Comparison of ENCODE assay signal across 28 mouse cellular contexts in the genomic region with DNA sequence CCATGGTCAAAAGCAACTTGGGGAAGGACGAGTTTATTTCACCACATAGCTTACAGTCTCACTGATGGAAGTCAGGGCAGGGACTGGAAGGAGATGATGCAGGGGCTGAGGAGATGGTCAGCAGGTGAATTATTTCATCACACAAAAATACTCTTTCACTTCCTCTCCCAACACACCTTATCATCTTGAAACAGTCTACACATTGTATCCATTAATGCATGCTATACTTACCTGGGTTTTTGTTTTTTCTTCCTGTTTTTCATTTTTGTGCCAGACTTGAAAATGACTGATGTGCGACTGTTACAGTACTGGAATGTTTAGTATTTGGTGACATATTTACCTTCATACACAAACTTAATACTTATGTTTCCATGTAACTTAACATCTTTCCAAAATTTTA. TPM values are rescaled to one million over a fixed set of nuclear protein-coding genes. Genes with fewer than 3 reads are reported as not detected.
"Had no signal": no experiment of that assay in that cellular context is flagged by ENCODE, and none has a peak within 500 bp of the region (broad histone marks: within the 10 kb centered on the region; RNA-seq: fewer than 3 reads in every experiment).

No protein-coding gene starts in this region.

- H3K9ac ChIP-seq: embryonic facial prominence, embryonic 12.5 days; embryonic facial prominence, embryonic 13.5 days; embryonic facial prominence, embryonic 15.5 days; forebrain, embryonic 12.5 days; forebrain, embryonic 13.5 days; forebrain, embryonic 15.5 days; forebrain, postnatal 0 days had no signal

- H3K4me2 ChIP-seq: embryonic facial prominence, embryonic 12.5 days; embryonic facial prominence, embryonic 13.5 days; embryonic facial prominence, embryonic 15.5 days; forebrain, embryonic 12.5 days; forebrain, embryonic 13.5 days; forebrain, embryonic 15.5 days had no signal

- ATAC-seq: forebrain, embryonic 13.5 days; forebrain, embryonic 14.5 days; forebrain, embryonic 15.5 days; forebrain, embryonic 16.5 days; forebrain, postnatal 0 days had no signal

- H3K27me3 ChIP-seq: embryonic facial prominence, embryonic 12.5 days; embryonic facial prominence, embryonic 13.5 days; embryonic facial prominence, embryonic 15.5 days; forebrain, embryonic 12.5 days; forebrain, embryonic 13.5 days; forebrain, embryonic 15.5 days had no signal

- H3K27ac ChIP-seq: embryonic facial prominence, embryonic 10.5 days; embryonic facial prominence, embryonic 12.5 days; embryonic facial prominence, embryonic 13.5 days; embryonic facial prominence, embryonic 15.5 days; forebrain, embryonic 10.5 days; forebrain, embryonic 12.5 days; forebrain, embryonic 13.5 days; forebrain, embryonic 15.5 days; gastrocnemius, adult 2 months; heart, adult 2 months; heart, embryonic 10.5 days had no signal

- H3K4me3 ChIP-seq: embryonic facial prominence, embryonic 10.5 days; embryonic facial prominence, embryonic 12.5 days; embryonic facial prominence, embryonic 13.5 days; embryonic facial prominence, embryonic 15.5 days; erythroblast, embryonic 14.5 days; forebrain, embryonic 10.5 days; forebrain, embryonic 12.5 days; forebrain, embryonic 13.5 days; forebrain, embryonic 15.5 days; gastrocnemius, adult 2 months; heart, adult 2 months; heart, embryonic 10.5 days had no signal

- H3K4me1 ChIP-seq: embryonic facial prominence, embryonic 10.5 days; embryonic facial prominence, embryonic 12.5 days; embryonic facial prominence, embryonic 13.5 days; embryonic facial prominence, embryonic 15.5 days; forebrain, embryonic 10.5 days; forebrain, embryonic 12.5 days; forebrain, embryonic 13.5 days; forebrain, embryonic 15.5 days; heart, embryonic 10.5 days had no signal

- DNase-seq: cerebellum, adult 9-10 months; cerebellum, adult 9-11 months; cerebellum, postnatal 10 days; cerebellum, postnatal 14 days; cerebellum, postnatal 25 days; cerebellum, postnatal 36 days; embryo, embryonic 11 days; forebrain, postnatal 0 days; gastrocnemius, adult 2 months; gastrocnemius, postnatal 10 days; gastrocnemius, postnatal 14 days; gastrocnemius, postnatal 25 days; gastrocnemius, postnatal 36 days; heart, adult 18-20 months; heart, adult 2 months had no signal

- H3K9me3 ChIP-seq: embryonic facial prominence, embryonic 10.5 days; embryonic facial prominence, embryonic 12.5 days; embryonic facial prominence, embryonic 13.5 days; embryonic facial prominence, embryonic 15.5 days; forebrain, embryonic 10.5 days; forebrain, embryonic 12.5 days; forebrain, embryonic 13.5 days; forebrain, embryonic 15.5 days; heart, embryonic 10.5 days had no signal

RNA-seq across cellular contexts. Expression of a gene that starts 50.4 kb away (rescaled TPM):
- total RNA-seq: common myeloid progenitor, adult 5-6 weeks had no signal
- polyA plus RNA-seq: embryonic facial prominence, embryonic 12.5 days; erythroblast, embryonic 14.5 days; forebrain, embryonic 12.5 days had no signal
